Mouse (Mus musculus) lung, embryonic 15.5 days (tissue): ENCODE measurements around the gene Crtac1. TPM values are rescaled to one million over a fixed set of nuclear protein-coding genes. Genes with fewer than 3 reads are reported as not detected.

Experiments used
- ATAC-seq: fragments of 200-750 bp; cut with Nextera tagmentation; 2 replicates; pipeline ENCODE4 v1.8.0; 2017; ENCODE audit warnings: moderate number of reproducible peaks, borderline replicate concordance; ENCODE audit not compliant: low FRiP score, low TSS enrichment; ENCODE audit errors: extremely low read depth
- H3K27ac ChIP-seq: fragments of 300-500 bp; sonication (generic); 2 replicates; pipeline ENCODE4 v1.5.1; 2015; ENCODE audit warnings: moderate library complexity, mild to moderate bottlenecking, inconsistent platforms
- H3K27me3 ChIP-seq: fragments of 300-500 bp; sonication (generic); 2 replicates; pipeline ENCODE4 v1.6.1; 2015; ENCODE audit warnings: inconsistent platforms
- H3K36me3 ChIP-seq: fragments of 300-500 bp; sonication (generic); 2 replicates; pipeline ENCODE4 v1.6.1; 2015; ENCODE audit warnings: inconsistent platforms
- H3K4me1 ChIP-seq: fragments of 300-500 bp; sonication (generic); 2 replicates; pipeline ENCODE4 v1.6.1; 2015; ENCODE audit warnings: inconsistent platforms
- H3K4me2 ChIP-seq: fragments of 300-500 bp; sonication (generic); 2 replicates; pipeline ENCODE4 v1.6.1; 2015; ENCODE audit warnings: inconsistent platforms, mild to moderate bottlenecking, moderate library complexity
- H3K4me3 ChIP-seq: fragments of 300-500 bp; sonication (generic); 2 replicates; pipeline ENCODE4 v1.5.1; 2015; ENCODE audit warnings: mild to moderate bottlenecking, inconsistent platforms
- H3K9ac ChIP-seq: fragments of 300-500 bp; sonication (generic); 2 replicates; pipeline ENCODE4 v1.6.1; 2015; ENCODE audit warnings: inconsistent platforms
- H3K9me3 ChIP-seq: fragments of 300-500 bp; sonication (generic); 2 replicates; pipeline ENCODE4 v1.6.1; 2016; ENCODE audit warnings: inconsistent platforms
- WGBS: fragments of 180-500 bp; shearing (Covaris S2); methylation state at CpG from one replicate; pipeline ENCODE4 v1.1.7; 2015; 5-methylcytosine and 5-hydroxymethylcytosine counted together
- polyA plus RNA-seq: library from polyadenylated mRNA; unstranded; fragments of >200 nt; fragmentation: Nextera tagmentation; extraction: Ambion mirVana; gene quantifications from 2 replicates; pipeline ENCODE4 v1.2.1, GENCODE M21; 2015

Gene Crtac1
- polyA plus RNA-seq, 1 experiment from 2014 or later: 2.0 TPM

DNA sequence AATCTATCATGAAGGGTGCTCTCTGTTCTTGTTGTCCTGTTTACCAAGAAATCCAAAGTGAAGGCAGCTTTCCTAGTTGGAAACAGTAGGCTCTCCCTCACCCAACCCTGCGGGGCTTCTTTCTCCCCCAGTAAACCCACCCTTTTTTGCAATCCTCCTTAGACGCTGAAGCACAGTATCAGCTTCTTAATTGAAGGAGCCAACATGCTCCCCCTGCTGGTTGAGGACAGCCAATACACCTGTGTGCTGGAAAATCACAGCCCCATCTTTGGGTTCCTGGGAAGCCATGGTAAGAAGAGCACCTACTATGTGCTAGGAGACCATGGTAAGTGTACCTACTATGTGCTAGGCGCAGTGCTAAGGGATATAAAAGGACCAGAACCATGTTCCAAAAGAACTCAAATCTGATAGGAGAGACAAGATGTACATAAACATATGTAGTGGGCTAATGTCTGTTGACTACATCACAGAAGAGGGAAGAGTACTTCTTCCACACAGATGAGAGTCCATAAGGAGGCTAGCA is 12.4 kb upstream of the Crtac1 start:
- Histone ChIP-seq H3K4me1 (no peaks in the 10 kb centered on the region), H3K27me3 (no peaks in the 10 kb centered on the region), H3K9ac (no peak overlapping the region), H3K36me3 (no peaks in the 10 kb centered on the region), H3K4me2 (no peak overlapping the region), H3K4me3 (no peak overlapping the region), H3K27ac (no peak overlapping the region), H3K9me3 (no peaks in the 10 kb centered on the region)
- 7% methylated on average over 3 of the region's 3 CpGs for WGBS
- ATAC-seq: no peak

DNA sequence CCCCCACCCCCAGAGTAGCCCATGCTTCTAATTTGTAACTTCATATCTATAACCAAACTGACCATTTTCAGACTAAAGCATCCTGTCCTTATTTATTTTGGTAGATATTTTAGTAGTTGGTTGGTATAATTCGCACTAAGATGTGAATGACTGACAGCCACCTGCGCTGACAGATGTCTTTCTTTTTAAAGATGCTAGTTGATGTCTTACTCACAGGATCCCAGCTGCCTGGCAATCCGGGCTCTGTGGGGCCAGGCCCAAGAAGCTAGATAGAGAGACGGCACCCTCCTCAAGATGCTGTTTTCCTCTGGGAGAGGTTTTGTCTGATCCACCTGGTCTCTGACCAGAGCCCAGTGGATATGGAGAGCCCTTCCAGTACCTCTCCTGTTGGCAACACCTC is 11.7 kb upstream of the Crtac1 start:
- ATAC-seq: no peak
- H3K4me3 ChIP-seq: no peak overlapping the region
- H3K9me3 ChIP-seq: no peaks in the 10 kb centered on the region
- no peak overlapping the region for H3K27ac ChIP-seq
- H3K27me3 ChIP-seq: no peaks in the 10 kb centered on the region
- no peak overlapping the region for H3K9ac ChIP-seq
- no peaks in the 10 kb centered on the region for H3K4me1 ChIP-seq
- no peaks in the 10 kb centered on the region for H3K36me3 ChIP-seq
- no peak overlapping the region for H3K4me2 ChIP-seq
- 70% methylated on average over 4 of the region's 4 CpGs for WGBS

DNA sequence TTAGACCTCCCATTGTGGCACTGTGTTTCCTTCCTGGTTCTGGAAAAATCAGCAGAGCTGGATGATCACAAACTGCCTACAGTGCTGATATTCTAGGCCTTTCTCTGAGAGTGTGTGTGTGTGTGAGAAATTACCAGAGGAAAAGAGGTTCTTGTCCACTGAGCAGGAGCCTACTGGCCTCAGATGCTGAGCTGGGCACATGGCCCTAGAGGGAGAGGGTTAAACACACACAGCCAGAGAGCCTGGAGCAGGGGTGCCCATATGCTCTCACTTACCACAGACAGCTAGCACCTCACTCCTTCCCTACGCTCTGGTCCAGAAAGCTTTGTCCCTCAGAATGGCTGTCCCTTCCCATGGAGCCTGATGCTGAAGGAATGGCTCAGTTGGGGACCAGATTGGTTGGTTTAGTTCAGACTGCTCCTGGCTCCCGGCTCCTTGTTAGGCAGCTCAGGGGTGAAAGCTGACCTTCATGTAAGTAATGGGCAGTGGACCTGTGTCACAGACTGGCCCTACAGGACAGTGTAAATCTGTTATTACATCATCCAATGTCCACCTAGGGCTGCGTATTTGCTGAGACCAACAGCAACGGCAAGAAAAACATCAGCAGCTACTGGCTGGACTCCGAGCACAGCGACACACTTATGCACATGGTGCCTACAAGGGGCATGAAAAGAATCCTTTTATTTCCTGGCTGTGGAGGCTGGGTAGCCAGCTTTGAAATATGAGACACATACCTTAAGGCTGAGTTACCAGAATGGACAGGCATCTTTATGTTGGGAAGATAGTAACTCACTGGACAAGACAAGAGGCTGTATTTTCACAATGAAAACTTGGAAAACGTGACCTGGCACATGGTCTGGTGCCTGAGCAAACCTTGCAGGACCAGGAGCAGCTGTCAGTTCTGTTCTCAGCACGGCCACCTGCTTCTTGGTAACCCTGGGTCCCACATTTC is 10.9 kb upstream of the Crtac1 start:
- H3K9me3 ChIP-seq: no peaks in the 10 kb centered on the region
- no peaks in the 10 kb centered on the region for H3K27me3 ChIP-seq
- H3K4me3 ChIP-seq: no peak overlapping the region
- H3K36me3 ChIP-seq: no peaks in the 10 kb centered on the region
- 44% methylated on average over 8 of the region's 8 CpGs for WGBS
- ATAC-seq: no peak
- no peak overlapping the region for H3K4me2 ChIP-seq
- no peak overlapping the region for H3K27ac ChIP-seq
- no peak overlapping the region for H3K9ac ChIP-seq
- H3K4me1 ChIP-seq: no peaks in the 10 kb centered on the region

DNA sequence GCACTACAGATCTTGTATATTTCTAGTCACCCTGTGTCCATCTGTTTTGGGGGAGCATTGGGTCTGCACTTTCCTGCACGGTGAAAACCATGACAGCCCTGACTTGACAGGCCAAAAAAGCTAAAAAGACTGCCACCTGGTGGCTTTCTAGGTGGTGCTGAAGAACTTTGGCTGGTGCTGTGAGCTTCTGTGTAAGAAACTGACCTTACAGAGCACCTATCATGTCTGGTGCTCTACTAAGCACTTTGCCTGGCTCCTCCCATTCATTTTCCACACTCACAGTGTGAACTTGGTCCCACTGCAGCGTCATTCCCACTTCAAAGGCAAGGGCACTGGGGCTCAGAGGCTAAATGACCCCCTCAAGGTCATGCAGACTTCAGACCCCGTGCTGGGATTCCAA is 8.5 kb upstream of the Crtac1 start:
- Histone ChIP-seq H3K4me3 (no peak overlapping the region), H3K9me3 (no peaks in the 10 kb centered on the region), H3K27me3 (peaks cover 11% of the 10 kb centered on the region), H3K36me3 (no peaks in the 10 kb centered on the region), H3K4me1 (no peaks in the 10 kb centered on the region), H3K4me2 (no peak overlapping the region), H3K27ac (no peak overlapping the region), H3K9ac (no peak overlapping the region)
- 28% methylated on average over 3 of the region's 3 CpGs for WGBS
- no peak for ATAC-seq

DNA sequence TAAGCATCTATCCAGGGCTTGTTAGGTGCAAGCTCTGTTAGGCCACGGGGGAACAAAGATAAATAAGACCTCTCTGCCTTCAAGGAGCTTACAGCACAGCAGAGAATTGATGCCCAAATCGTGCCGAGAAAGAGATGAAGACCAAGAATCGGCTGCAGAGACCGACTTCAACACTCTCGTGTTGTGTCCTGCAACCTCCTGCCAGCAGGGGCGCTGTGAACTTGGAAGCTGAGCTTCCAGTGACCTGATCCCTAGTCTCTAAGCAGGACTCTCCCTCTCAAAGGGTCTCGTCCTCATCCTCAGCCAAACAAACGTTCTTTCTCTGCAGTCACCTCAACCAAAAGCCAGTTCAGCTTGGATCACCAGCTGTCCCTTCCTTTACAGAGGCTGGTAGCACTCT is 7.8 kb upstream of the Crtac1 start:
- ATAC-seq: no peak
- no peak overlapping the region for H3K9ac ChIP-seq
- H3K4me1 ChIP-seq: no peaks in the 10 kb centered on the region
- H3K4me3 ChIP-seq: no peak overlapping the region
- no peaks in the 10 kb centered on the region for H3K9me3 ChIP-seq
- no peak overlapping the region for H3K4me2 ChIP-seq
- H3K27me3 ChIP-seq: peaks cover 19% of the 10 kb centered on the region
- WGBS: 70% methylated on average over 9 of the region's 9 CpGs
- no peaks in the 10 kb centered on the region for H3K36me3 ChIP-seq
- no peak overlapping the region for H3K27ac ChIP-seq

DNA sequence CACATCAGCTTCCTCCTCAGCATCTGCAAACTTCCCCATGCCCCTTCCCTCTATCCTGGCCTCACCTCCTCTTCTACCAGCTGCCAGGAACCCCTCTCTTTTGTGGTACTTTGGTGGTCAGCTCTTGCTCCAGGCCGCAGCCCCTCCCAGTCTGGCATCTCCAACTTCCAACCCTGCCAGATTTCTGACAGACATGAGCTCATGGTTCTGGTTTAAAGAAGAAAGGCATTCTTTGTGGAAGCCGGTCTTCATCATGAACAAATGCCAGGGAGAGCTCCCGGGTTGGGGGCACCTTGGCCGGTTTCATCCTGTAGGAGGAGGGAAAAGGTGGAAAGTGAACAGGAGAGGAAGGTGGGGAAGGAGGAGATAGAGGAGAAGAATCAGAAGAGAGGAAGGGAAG is 4.0 kb upstream of the Crtac1 start:
- no peak for ATAC-seq
- 45% methylated on average over 4 of the region's 4 CpGs for WGBS
- Histone ChIP-seq H3K4me3 (no peak overlapping the region), H3K27ac (no peak overlapping the region), H3K4me1 (peaks cover 8% of the 10 kb centered on the region), H3K4me2 (no peak overlapping the region), H3K9ac (no peak overlapping the region), H3K36me3 (no peaks in the 10 kb centered on the region), H3K9me3 (no peaks in the 10 kb centered on the region), H3K27me3 (peaks cover 56% of the 10 kb centered on the region)

DNA sequence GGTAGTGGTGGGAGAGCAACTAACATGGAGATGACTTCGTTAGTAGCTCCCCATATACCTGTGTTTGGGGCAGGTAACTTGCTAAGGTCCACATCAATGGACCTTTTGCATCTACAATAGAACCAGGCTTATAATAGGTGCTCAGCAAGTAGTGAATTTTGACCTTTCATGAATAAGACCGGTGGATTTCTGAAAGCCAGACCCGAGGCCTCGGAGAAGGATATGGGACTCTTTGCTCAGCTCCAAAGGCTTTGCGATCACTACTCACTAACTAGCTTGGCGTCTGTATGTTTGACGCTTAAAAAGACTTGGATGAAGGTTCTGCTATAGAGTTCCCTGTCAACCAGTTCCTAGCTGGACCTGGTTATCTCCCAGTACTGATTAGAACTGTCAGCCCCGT is 1.2 kb upstream of the Crtac1 start:
- Histone ChIP-seq H3K4me1 (peaks cover 8% of the 10 kb centered on the region), H3K4me3 (peak overlapping the region; percentile 55), H3K9me3 (no peaks in the 10 kb centered on the region), H3K36me3 (no peaks in the 10 kb centered on the region), H3K27ac (no peak overlapping the region), H3K27me3 (peaks cover 71% of the 10 kb centered on the region), H3K4me2 (peak overlapping the region; percentile 92), H3K9ac (no peak overlapping the region)
- ATAC-seq: no peak
- WGBS: 43% methylated on average over 8 of the region's 8 CpGs

DNA sequence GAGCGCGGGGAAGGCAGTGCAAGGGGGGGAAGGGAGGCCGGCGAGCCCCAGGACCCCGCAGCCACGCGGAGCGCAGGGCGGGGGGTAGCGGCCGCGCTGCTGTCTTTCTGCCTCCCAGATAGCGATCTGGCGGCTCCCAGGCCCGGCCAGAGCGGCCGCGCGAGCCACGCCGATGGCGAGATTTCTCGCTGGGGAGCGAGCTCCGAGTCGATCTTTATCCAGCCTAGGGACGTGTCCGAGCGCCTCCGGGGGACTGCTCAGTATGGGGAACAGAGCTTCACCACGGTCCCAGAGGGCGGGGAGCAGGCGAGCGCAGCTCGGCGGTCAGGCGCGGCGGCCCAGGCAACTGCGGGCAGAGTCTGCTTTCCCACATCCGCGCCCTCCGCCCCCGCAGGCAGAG is 608 bp upstream of the Crtac1 start:
- peaks cover 71% of the 10 kb centered on the region for H3K27me3 ChIP-seq
- H3K36me3 ChIP-seq: no peaks in the 10 kb centered on the region
- H3K9me3 ChIP-seq: no peaks in the 10 kb centered on the region
- H3K4me3 ChIP-seq: peak overlapping the region; percentile 55
- 1% methylated on average over 32 of the region's 44 CpGs for WGBS
- peak overlapping the region; percentile 32; the same call in 1 of the 2 replicates for H3K9ac ChIP-seq
- ATAC-seq: peak; percentile 64
- peaks cover 8% of the 10 kb centered on the region for H3K4me1 ChIP-seq
- H3K27ac ChIP-seq: no peak overlapping the region
- H3K4me2 ChIP-seq: peak overlapping the region; percentile 92

DNA sequence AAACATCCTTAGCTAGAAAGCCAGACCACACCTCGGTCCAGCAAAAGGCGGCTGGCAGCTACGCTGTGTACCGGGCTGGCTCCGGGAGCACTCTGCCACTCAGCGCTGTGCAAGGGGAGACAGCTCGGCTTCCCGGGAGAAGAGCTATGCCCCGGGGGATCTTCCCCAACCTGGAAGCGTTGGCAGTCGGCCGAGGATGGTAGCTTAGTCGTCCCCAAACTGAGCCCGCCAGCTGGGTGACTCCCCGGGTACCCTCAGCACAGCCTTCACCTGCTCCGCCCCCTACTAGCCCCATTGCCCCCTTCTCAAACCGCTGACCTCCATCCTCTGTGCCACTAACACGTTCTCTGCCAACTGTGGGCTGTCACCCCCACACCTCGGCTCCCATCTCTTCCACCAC is 602 bp downstream of the Crtac1 start:
- Histone ChIP-seq H3K27me3 (peaks cover 69% of the 10 kb centered on the region), H3K9ac (no peak overlapping the region), H3K4me1 (peaks cover 8% of the 10 kb centered on the region), H3K27ac (no peak overlapping the region), H3K4me2 (peak overlapping the region; percentile 92), H3K4me3 (peak overlapping the region; percentile 55), H3K9me3 (no peaks in the 10 kb centered on the region), H3K36me3 (no peaks in the 10 kb centered on the region)
- WGBS: 4% methylated on average over 19 of the region's 19 CpGs
- ATAC-seq: peak; percentile 5; the same call in 1 of the 2 replicates

DNA sequence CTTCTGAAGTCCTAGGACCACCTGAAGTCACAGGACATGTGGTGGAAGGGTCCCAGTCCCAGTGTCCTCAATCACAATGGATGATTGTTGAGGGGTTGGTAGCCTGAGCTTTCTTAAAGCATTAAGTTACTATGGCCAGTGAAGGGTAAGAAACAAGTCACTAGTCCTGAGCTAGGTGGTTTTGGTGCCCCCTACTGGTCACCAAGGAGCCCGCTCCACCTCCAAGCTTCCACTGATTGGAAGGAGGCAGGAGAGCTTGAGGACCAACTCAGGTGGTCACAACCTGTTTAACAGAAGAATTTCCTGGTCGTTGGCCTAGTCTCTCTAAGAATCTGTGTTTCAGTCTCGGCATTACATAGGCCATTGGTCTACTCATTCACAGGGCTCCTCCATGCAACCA is 2.2 kb downstream of the Crtac1 start:
- no peak for ATAC-seq

DNA sequence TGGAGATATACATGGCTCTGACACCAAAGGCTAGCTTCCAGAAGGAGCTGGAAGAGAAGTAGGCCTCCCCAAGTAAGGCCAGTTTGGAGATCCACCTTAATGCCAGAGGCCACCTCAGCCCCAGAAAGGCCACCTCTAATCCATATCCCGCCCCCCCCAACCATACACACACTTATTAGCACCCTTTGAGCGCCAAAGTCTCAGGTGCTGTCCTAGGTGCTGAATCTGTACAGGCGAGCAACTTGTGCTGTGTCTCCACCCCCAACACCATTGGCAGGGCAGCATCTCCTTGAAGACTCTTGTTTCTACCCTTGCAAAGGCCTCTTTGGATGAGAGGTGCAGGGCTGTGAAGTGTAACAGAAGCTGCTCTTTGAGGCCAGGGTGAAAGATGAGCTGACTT is 6.4 kb downstream of the Crtac1 start:
- Histone ChIP-seq H3K9ac (no peak overlapping the region), H3K27me3 (peaks cover 11% of the 10 kb centered on the region), H3K4me2 (no peak overlapping the region), H3K4me3 (no peak overlapping the region), H3K36me3 (no peaks in the 10 kb centered on the region), H3K9me3 (no peaks in the 10 kb centered on the region), H3K4me1 (no peaks in the 10 kb centered on the region), H3K27ac (no peak overlapping the region)
- ATAC-seq: no peak
- WGBS: 9% methylated on average over 3 of the region's 3 CpGs

More for the DNA sequence above, 2.2 kb downstream of the Crtac1 start:
- Histone ChIP-seq H3K4me3 (no peak overlapping the region), H3K4me1 (peaks cover 8% of the 10 kb centered on the region), H3K36me3 (no peaks in the 10 kb centered on the region), H3K9me3 (no peaks in the 10 kb centered on the region), H3K4me2 (no peak overlapping the region), H3K27me3 (peaks cover 53% of the 10 kb centered on the region), H3K27ac (no peak overlapping the region), H3K9ac (no peak overlapping the region)
- WGBS: 14% methylated on average over 3 of the region's 3 CpGs

DNA sequence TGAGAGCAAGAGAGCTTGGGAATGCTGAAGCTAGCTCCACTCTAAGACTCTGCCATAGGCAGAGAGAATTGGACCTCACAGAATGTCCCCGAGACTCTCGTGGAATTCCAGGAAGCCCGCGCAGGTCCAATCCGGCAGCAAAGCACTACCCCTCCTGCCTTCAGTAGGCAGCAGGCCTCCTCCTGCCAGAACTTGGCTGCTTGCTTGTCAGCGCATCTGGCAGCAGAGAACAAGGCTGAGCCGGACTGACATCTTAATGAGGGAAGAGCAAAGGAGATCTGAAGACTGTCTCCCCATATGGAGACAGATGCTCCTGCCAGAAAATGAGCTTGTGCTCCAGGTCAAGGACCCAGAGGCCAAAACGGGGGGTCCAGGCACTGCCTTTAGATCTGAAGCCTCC is 16.5 kb downstream of the Crtac1 start:
- no peaks in the 10 kb centered on the region for H3K4me1 ChIP-seq
- H3K36me3 ChIP-seq: no peaks in the 10 kb centered on the region
- ATAC-seq: no peak
- H3K27me3 ChIP-seq: peaks cover 3% of the 10 kb centered on the region
- H3K9me3 ChIP-seq: no peaks in the 10 kb centered on the region
- H3K4me3 ChIP-seq: no peak overlapping the region
- H3K27ac ChIP-seq: no peak overlapping the region
- H3K9ac ChIP-seq: no peak overlapping the region
- WGBS: 65% methylated on average over 8 of the region's 8 CpGs
- H3K4me2 ChIP-seq: no peak overlapping the region
